Mouse (Mus musculus): ENCODE measurements at regions not wholly inside any gene's neighbourhood (a gene's known extent, or its start where the extent isn't known, plus 50 kb on each side); places are given as distances from the start of the nearest gene placed in this dataset.

DNA sequence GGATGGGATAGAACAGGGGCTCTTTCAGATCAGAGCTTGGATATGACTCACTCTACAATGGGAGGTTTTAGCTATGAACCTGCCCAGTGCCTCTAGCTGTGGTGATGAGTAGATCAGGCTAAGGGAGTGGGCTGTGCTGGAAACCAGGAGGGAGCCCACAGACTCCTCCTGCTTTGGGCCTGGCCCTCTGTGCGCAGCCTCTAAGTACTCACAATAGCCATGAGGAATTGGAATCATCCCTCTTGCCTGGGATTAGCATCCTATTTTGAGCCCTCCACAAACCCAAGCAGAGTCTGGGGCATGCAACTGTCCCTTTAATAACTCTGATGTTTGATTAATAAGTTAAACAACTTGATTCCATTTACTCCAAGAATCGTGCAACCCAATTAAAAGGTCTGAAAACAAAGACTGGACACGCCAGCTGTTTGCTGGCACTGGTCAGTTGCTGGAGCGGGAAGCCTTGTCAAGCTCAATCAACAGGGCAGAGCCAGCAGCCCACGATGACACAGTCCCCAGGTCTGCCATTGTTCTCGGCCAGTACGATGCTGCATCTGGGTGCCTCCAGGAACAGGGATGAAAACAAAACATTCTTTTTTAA is 88.6 kb upstream of the Gadd45a start:
- no peak overlapping the region for H3K4me3 ChIP-seq
- H3K27ac ChIP-seq, result no peak overlapping the region
- no peak for DNase-seq (ENCODE audit: extremely low spot score, low spot score)
- no peaks in the 10 kb centered on the region for H3K9me3 ChIP-seq
- WGBS, result 55% methylated on average over 7 of the region's 7 CpGs
- H3K36me3 ChIP-seq (replicated peaks), result no peaks in the 10 kb centered on the region
- H3K4me1 ChIP-seq, result peaks cover 7% of the 10 kb centered on the region; the same call in 1 of the 2 replicates
- H3K27me3 ChIP-seq (ENCODE audit: poor library complexity, severe bottlenecking), result no peaks in the 10 kb centered on the region

DNA sequence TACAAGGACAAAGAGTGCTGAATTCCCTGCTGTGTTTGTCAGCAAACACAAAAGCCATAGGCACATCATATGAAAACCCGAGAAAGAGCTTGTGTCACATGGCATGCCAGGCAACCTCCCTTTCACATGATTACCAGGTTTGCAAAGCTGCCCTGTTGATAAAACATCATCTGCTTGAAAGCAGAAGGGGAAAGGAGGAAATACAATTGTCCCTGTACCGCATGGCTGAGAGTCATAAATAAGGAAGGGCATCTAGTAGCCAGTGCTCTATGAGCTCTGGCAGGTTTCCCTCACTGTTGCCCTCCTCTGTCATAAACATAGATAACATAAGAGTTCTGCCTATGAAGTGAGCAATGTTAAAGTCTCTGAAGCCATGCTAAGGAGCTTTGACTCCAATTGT is 86.8 kb upstream of the Gadd45a start:
- H3K27me3 ChIP-seq (ENCODE audit: poor library complexity, severe bottlenecking), result no peaks in the 10 kb centered on the region
- H3K4me1 ChIP-seq, result peaks cover 7% of the 10 kb centered on the region; the same call in 1 of the 2 replicates
- 74% methylated on average over 2 of the region's 2 CpGs for WGBS
- H3K9me3 ChIP-seq, result no peaks in the 10 kb centered on the region
- no peak overlapping the region for H3K27ac ChIP-seq
- H3K4me3 ChIP-seq, result no peak overlapping the region
- no peak for DNase-seq (ENCODE audit: extremely low spot score, low spot score)
- no peaks in the 10 kb centered on the region for H3K36me3 ChIP-seq (replicated peaks)

DNA sequence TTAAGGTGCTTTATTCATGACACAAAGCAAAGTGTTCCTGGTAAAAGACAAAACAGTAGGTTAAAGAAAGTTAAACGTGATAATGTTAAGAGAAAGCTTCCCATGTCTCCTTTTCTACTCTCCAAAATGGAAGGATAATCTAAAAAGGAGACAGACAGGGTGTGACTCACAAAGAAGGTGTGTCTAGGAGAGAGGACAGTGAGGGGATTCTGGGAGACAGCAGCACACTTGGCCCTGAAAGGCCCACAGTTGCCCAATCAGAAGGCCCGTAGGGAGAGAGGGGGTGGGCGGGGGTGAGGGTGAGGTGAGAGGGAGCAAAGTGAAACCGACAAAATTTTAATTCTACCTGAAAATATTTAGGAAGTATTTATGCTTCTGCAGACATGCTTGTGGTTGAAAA is 85.8 kb upstream of the Gadd45a start:
- H3K9me3 ChIP-seq, result no peaks in the 10 kb centered on the region
- 76% methylated on average over 4 of the region's 4 CpGs for WGBS
- H3K27ac ChIP-seq, result no peak overlapping the region
- H3K4me1 ChIP-seq, result peaks cover 7% of the 10 kb centered on the region; the same call in 1 of the 2 replicates
- DNase-seq (ENCODE audit: extremely low spot score, low spot score), result no peak
- no peak overlapping the region for H3K4me3 ChIP-seq
- H3K36me3 ChIP-seq (replicated peaks), result no peaks in the 10 kb centered on the region
- no peaks in the 10 kb centered on the region for H3K27me3 ChIP-seq (ENCODE audit: poor library complexity, severe bottlenecking)

DNA sequence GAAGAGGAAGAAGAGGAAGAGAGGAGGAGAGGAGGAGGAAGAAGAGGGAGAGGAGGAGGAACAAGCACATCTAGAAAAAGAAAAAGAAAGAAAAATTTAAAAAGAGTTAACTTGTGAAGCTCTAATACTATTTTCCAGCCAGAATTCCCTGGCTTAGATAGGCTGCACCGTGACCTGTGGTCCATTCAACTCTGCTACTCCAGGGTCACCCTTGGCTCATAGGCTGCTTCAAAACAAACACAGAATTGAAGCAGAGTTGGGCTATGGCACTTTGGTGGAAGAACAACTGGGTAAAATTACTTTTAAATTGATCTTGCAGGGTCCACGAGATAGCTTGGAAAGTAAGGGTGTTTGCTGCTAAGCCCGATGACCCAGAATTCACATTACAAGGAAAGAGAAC is 79.0 kb upstream of the Gadd45a start:
- Histone ChIP-seq H3K27ac (no peak overlapping the region), H3K4me3 (no peak overlapping the region), H3K27me3 (ENCODE audit: poor library complexity, severe bottlenecking) (peaks cover 38% of the 10 kb centered on the region), H3K9me3 (no peaks in the 10 kb centered on the region), H3K36me3 (replicated peaks) (no peaks in the 10 kb centered on the region), H3K4me1 (peaks cover 18% of the 10 kb centered on the region)
- DNase-seq (ENCODE audit: extremely low spot score, low spot score), result no peak
- 84% methylated on average over 3 of the region's 3 CpGs for WGBS

DNA sequence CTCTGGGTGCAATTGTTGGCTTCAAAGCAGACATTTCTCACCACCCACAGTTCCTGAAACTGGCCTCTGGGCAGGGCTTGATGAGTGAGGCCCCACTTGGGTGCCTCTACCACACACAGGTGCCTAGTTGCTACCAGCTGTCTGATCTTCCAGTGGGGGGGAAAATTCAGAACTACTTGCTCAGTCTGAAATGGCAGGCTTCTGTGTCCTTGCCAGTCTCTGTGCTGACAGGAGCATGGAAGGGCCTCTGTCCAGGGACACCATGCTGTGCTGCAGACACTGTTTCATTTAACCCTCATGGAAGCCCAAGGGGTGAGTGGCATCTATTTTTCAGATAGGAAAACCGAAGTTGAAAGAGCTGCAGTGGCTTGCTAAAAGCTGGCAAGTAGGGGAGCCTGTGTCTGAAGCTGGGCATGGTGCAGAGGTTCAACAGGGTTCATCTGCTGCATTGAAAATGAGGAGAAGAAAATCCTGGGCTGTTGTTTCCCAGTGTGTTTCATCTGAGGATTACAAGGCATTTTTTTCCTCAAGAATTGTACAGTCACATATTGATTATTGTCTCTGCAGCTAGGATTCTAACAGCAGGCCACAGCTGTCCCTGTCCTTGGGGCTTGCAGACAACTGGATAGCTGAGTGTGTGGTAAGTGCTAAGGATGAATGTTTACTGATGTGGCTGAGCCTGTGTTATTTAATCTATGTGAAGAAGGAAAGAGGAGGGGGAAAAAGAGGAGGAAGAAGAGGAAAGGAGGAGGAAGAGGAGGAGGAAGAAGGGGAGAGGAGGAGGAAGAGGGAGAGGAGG is 78.4 kb upstream of the Gadd45a start:
- Histone ChIP-seq H3K27me3 (ENCODE audit: poor library complexity, severe bottlenecking) (peaks cover 38% of the 10 kb centered on the region), H3K27ac (no peak overlapping the region), H3K4me1 (peaks cover 18% of the 10 kb centered on the region), H3K36me3 (replicated peaks) (no peaks in the 10 kb centered on the region), H3K9me3 (no peaks in the 10 kb centered on the region), H3K4me3 (no peak overlapping the region)
- 36% methylated on average over 1 of the region's 1 CpGs for WGBS
- DNase-seq (ENCODE audit: extremely low spot score, low spot score), result no peak

DNA sequence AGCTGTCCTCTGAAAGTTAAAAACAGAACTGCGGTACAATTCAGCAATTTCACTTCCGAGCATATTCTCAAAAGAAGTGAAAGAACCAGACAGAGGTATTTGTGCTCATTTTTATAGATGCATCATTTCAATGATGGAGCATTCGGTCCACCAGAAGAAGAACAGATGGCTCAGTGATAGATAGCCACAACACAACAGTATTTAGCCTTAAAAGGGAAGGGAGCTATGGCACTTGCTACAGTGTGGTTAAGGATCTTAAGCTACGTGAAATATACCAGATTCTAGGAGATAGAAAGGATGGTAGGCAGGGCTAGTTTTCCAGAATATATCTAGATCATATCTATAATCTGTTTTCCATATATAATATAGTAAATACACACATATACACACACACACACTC is 77.5 kb upstream of the Gadd45a start:
- peaks cover 38% of the 10 kb centered on the region for H3K27me3 ChIP-seq (ENCODE audit: poor library complexity, severe bottlenecking)
- no peaks in the 10 kb centered on the region for H3K36me3 ChIP-seq (replicated peaks)
- H3K4me3 ChIP-seq, result no peak overlapping the region
- H3K4me1 ChIP-seq, result peaks cover 18% of the 10 kb centered on the region
- DNase-seq (ENCODE audit: extremely low spot score, low spot score), result no peak
- WGBS, result 90% methylated on average over 4 of the region's 4 CpGs
- H3K9me3 ChIP-seq, result no peaks in the 10 kb centered on the region
- no peak overlapping the region for H3K27ac ChIP-seq

DNA sequence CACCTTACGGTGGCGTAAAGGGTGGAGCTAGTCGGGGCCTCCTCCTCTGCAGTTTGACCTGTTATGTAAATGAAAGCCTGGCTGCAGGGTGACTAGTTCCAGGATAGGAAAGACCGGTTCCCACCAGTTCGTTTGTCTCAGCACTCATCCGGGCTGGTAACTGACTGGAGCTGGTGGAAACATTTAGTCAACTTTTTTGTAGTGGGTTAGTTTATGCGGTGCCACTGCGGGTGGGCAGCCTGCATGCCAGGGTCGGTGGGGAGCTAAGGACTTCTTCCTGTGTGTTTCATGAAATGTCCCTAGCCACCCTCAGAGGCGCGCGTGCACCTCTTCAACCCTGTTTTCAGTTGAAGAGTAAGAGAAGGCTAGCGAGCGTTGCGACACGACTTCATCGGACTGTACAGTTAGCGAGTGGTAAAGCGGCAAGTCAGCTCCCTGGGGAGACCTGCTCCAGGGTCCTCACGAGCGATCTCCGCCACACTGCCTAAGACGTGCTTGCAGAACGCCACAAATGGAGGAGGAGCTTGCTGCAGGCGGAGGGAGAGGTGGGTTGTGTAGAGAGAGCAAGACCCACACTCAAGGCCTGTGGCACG is 76.5 kb upstream of the Gadd45a start:
- 8% methylated on average over 26 of the region's 26 CpGs for WGBS
- H3K9me3 ChIP-seq, result no peaks in the 10 kb centered on the region
- peak; percentile 25 for DNase-seq (ENCODE audit: extremely low spot score, low spot score)

DNA sequence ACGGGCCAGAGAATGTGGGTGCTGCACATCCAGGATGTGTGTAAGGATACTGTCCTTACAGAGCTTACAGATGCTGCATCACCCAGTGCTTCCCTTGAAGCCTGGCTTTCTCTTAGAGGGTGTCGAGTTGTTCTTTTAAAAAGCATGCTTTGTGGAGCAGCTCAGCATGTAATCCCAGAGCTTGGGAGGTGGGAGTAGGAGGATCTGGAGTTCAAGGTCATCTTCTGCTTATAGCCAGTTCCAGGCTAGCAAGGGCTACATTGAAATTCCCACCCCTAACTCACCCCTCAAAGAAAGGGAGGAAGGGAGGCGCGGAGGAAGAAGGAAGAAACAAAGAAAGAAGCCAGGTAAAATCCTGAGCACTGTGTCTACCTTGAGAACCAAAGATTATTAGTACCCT is 76.0 kb upstream of the Gadd45a start:
- 0 out of 2 replicates have a peak overlapping the region, but pooled peaks have one; percentile 67 for H3K27ac ChIP-seq
- peaks cover 38% of the 10 kb centered on the region for H3K27me3 ChIP-seq (ENCODE audit: poor library complexity, severe bottlenecking)
- peaks cover 18% of the 10 kb centered on the region for H3K4me1 ChIP-seq
- no peaks in the 10 kb centered on the region for H3K36me3 ChIP-seq (replicated peaks)
- H3K9me3 ChIP-seq, result no peaks in the 10 kb centered on the region
- no peak for DNase-seq (ENCODE audit: extremely low spot score, low spot score)
- peak overlapping the region; percentile 46 for H3K4me3 ChIP-seq
- WGBS, result 59% methylated on average over 4 of the region's 4 CpGs

More for the DNA sequence above, 76.5 kb upstream of the Gadd45a start:
- Histone ChIP-seq H3K27ac (peak overlapping the region; percentile 67; the same call in 1 of the 2 replicates), H3K4me3 (peak overlapping the region; percentile 46), H3K36me3 (replicated peaks) (no peaks in the 10 kb centered on the region), H3K27me3 (ENCODE audit: poor library complexity, severe bottlenecking) (peaks cover 38% of the 10 kb centered on the region), H3K4me1 (peaks cover 18% of the 10 kb centered on the region)

DNA sequence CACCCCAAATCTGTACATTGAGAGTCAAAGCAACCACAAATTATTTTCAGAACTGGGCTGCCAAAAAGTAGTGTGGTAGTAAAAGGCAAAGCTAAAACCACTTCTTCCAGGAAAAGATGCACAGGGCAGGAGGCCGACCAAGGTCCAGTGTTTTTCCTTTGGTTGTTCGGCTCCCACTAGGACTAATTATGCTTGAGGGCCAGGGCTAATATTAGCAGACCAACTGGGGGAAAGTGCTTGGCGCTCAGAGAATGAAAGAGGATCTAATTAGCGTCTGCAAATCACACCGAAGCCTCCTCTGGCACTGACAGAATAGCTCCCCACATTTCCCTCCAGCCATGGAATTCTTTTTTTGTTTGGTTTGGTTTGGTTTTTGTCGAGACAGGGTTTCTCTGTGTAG is 75.1 kb upstream of the Gadd45a start:
- H3K36me3 ChIP-seq (replicated peaks), result no peaks in the 10 kb centered on the region
- no peak for DNase-seq (ENCODE audit: extremely low spot score, low spot score)
- no peak overlapping the region for H3K27ac ChIP-seq
- no peak overlapping the region for H3K4me3 ChIP-seq
- peaks cover 18% of the 10 kb centered on the region for H3K4me1 ChIP-seq
- H3K27me3 ChIP-seq (ENCODE audit: poor library complexity, severe bottlenecking), result peaks cover 38% of the 10 kb centered on the region
- WGBS, result 45% methylated on average over 6 of the region's 6 CpGs
- H3K9me3 ChIP-seq, result no peaks in the 10 kb centered on the region

DNA sequence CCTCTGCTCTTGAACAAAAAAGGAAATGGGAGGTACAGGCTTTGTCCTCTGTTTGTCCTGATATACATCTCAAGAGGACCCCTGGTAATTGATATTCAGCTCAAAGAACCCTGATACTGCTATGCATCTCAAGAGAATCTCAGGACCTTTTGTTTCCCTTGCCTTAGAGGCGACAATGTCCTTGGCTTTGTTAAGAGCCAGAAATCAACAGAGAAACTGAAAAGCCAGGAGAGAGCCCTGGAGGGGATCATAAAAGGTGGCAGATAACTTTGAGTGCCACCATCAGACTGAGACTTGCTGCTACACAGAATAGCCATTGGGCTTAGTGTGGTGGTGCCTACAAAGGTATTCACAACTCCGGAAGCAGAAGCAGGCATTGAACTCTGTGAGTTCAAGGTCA is 74.3 kb upstream of the Gadd45a start:
- DNase-seq (ENCODE audit: extremely low spot score, low spot score), result no peak
- no peaks in the 10 kb centered on the region for H3K36me3 ChIP-seq (replicated peaks)
- H3K27ac ChIP-seq, result no peak overlapping the region
- H3K27me3 ChIP-seq (ENCODE audit: poor library complexity, severe bottlenecking), result peaks cover 38% of the 10 kb centered on the region
- 63% methylated on average over 2 of the region's 2 CpGs for WGBS
- peaks cover 18% of the 10 kb centered on the region for H3K4me1 ChIP-seq
- no peaks in the 10 kb centered on the region for H3K9me3 ChIP-seq
- H3K4me3 ChIP-seq, result no peak overlapping the region

DNA sequence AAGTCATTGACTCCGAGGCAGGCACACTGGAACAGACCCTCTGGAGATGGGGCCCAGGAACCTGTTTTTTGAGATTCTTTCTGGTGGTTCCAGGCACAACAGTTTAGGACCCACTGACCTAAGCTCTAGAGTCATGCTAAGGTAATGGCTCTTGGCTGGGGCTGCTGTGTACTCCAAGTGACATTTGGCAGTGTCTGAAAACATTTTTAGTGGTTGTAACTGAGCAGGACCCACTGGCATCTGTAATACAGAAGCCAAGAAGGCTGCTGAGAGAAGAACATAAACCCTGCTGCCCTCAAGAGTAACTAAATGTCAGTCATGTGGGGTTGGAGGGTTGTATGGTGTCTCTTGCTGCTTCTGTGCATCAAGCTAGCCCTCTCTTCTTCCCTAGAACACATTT is 73.1 kb upstream of the Gadd45a start:
- H3K27ac ChIP-seq, result no peak overlapping the region
- 79% methylated on average over 1 of the region's 1 CpGs for WGBS
- no peaks in the 10 kb centered on the region for H3K36me3 ChIP-seq (replicated peaks)
- peaks cover 17% of the 10 kb centered on the region for H3K4me1 ChIP-seq
- H3K4me3 ChIP-seq, result no peak overlapping the region
- peaks cover 30% of the 10 kb centered on the region for H3K27me3 ChIP-seq (ENCODE audit: poor library complexity, severe bottlenecking)
- no peak for DNase-seq (ENCODE audit: extremely low spot score, low spot score)
- H3K9me3 ChIP-seq, result no peaks in the 10 kb centered on the region

DNA sequence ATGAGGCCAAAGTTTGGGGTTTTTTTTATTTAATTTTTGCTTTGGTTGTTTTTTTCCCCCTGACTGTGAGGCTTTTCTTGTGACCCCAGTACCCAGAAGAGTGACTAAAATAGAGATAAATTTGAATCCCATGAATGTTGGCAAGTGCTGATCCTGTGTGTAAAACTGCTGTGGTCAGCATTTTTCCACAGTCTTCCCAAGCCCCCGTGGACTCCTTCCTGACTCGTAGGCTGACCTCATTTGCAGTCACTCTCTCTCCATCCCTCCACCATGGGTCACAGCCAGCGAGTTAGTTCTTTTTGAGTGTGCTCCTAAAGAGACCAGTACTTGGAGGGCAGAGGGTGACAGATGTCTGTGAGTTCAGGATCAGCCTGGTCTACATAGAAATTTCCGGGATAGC is 72.5 kb upstream of the Gadd45a start:
- DNase-seq (ENCODE audit: extremely low spot score, low spot score), result no peak
- Histone ChIP-seq H3K9me3 (no peaks in the 10 kb centered on the region), H3K27ac (no peak overlapping the region), H3K36me3 (replicated peaks) (no peaks in the 10 kb centered on the region), H3K27me3 (ENCODE audit: poor library complexity, severe bottlenecking) (peaks cover 24% of the 10 kb centered on the region), H3K4me1 (peaks cover 19% of the 10 kb centered on the region), H3K4me3 (no peak overlapping the region)
- WGBS, result 79% methylated on average over 4 of the region's 4 CpGs

DNA sequence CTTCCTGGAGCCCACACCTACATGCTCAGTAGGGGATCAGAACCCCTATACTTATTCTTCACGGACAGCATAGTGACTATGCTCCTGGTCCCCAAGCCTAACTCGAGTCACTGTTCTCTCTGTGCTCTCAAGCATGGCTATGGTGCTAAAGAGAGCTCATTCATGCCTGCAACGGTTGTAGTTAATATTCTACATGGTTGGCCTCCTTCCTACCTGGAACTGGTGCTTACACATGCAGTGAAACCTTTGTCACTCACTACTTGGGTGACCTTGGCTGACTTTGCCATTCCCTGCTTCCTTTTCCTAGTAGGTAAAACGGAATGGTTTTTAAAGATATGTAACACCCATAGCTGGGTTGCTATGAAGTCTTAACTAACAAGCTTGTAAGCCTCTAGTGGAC is 70.3 kb upstream of the Gadd45a start:
- Histone ChIP-seq H3K27ac (no peak overlapping the region), H3K4me3 (no peak overlapping the region), H3K27me3 (ENCODE audit: poor library complexity, severe bottlenecking) (peaks cover 1% of the 10 kb centered on the region; the same call in 1 of the 2 replicates), H3K9me3 (no peaks in the 10 kb centered on the region), H3K36me3 (replicated peaks) (no peaks in the 10 kb centered on the region), H3K4me1 (0 out of 2 replicates have a peak, but pooled peaks cover 13% of the 10 kb centered on the region)
- DNase-seq (ENCODE audit: extremely low spot score, low spot score), result no peak
- WGBS, result 86% methylated on average over 4 of the region's 4 CpGs

Data from forebrain, embryonic 10.5 days (tissue).